Mouse (Mus musculus) E14TG2a.4 (cell line): ENCODE measurements around the gene Adamts18.
"Not testable (repeated sequence)": the region's sequence is repeated elsewhere in the genome, so short reads cannot be mapped to it uniquely, and the experiment has no call there.

Experiments used
- H3K27me3 ChIP-seq: 2 replicates; pipeline ENCODE4 v1.6.1; 2014; ENCODE audit warnings: low read length, control low read depth; ENCODE audit not compliant: insufficient read depth
- H3K36me3 ChIP-seq: 2 replicates; pipeline ENCODE4 v1.6.1; 2014; ENCODE audit warnings: low read length, control low read depth; ENCODE audit not compliant: insufficient read depth
- H3K4me1 ChIP-seq: replicated peaks from 2 replicates; pipeline ENCODE4 v1.6.1; 2014; ENCODE audit warnings: low read depth, low read length, control low read depth
- H3K4me3 ChIP-seq: replicated peaks from 2 replicates; pipeline ENCODE4 v1.5.1; 2014; ENCODE audit warnings: mild to moderate bottlenecking, low read length
- H3K9me3 ChIP-seq: 2 replicates; pipeline ENCODE4 v1.6.1; 2014; ENCODE audit warnings: low read length, control low read depth
- CTCF ChIP-seq: conservative IDR thresholded peaks from 2 replicates; pipeline ENCODE4 v1.5.1; 2014; ENCODE audit warnings: low read length
- NANOG ChIP-seq: IDR thresholded peaks from 2 replicates; pipeline ENCODE4 v1.6.1; 2014; ENCODE audit warnings: borderline replicate concordance, low read length, mixed read lengths
- POU5F1 ChIP-seq: IDR thresholded peaks from 2 replicates; pipeline ENCODE4 v1.6.1; 2014; ENCODE audit warnings: low read length, borderline replicate concordance

Gene Adamts18

GRCm38 (mm10) chr8:113827270-113827669 is 21.3 kb downstream of the Adamts18 start:
- Histone ChIP-seq H3K4me1 (no peaks in the 10 kb centered on the region), H3K4me3 (no peak overlapping the region), H3K36me3 (no peaks in the 10 kb centered on the region), H3K27me3 (0 out of 2 replicates have a peak, but pooled peaks cover 5% of the 10 kb centered on the region), H3K9me3 (no peaks in the 10 kb centered on the region)
- no peak for TF ChIP-seq POU5F1

GRCm38 (mm10) chr8:113820983-113821587 is 27.5 kb downstream of the Adamts18 start:
- H3K4me3 ChIP-seq = no peak overlapping the region
- H3K9me3 ChIP-seq = no peaks in the 10 kb centered on the region
- TF ChIP-seq NANOG (no peak), POU5F1 (no peak)
- 0 out of 2 replicates have a peak, but pooled peaks cover 8% of the 10 kb centered on the region for H3K27me3 ChIP-seq
- H3K4me1 ChIP-seq = no peaks in the 10 kb centered on the region
- H3K36me3 ChIP-seq = no peaks in the 10 kb centered on the region

DNA sequence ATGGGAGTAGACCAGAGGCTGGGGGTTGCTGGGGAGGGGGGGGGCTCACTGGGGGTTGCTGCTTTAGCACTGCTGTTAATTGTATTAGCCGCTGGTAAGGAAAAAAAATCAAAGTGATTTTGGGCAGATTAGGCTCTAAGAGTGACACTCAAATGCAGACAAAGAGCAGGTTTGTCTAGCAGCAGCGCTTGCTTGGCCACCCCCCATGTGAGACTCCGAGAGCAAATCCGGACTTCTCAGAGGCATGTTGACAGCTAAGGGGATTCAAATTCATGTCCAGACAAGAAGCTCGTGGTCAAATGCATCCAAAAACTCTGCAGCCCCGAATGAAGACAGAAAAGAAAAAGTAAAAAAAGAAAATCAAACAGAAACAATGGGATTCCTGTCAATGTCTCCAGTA is 34.6 kb downstream of the Adamts18 start:
- Histone ChIP-seq H3K36me3 (no peaks in the 10 kb centered on the region), H3K9me3 (no peaks in the 10 kb centered on the region), H3K4me3 (no peak overlapping the region), H3K4me1 (no peaks in the 10 kb centered on the region), H3K27me3 (0 out of 2 replicates have a peak, but pooled peaks cover 4% of the 10 kb centered on the region)
- no peak for TF ChIP-seq NANOG
- no peak for TF ChIP-seq CTCF
- TF ChIP-seq POU5F1 = no peak

DNA sequence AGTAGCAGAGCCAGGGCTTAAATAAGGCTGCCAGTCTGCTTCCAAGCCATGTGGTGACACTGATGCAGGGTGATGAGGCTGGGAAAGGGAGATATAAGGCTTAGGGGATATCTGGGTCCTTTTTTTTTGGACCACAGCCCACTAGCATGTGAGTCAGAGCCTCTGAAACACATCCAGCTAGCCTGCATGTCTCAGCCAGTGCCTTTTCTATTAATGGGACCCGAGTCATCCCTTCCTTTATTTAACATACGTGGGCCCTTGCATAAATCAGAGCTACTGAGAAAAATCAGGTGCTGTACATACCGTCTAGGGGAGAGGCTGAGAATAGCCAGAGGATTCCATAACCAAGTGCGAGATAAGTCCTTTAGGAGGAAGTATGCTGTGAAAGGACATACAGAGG is 37.0 kb downstream of the Adamts18 start:
- Histone ChIP-seq H3K4me3 (no peak overlapping the region), H3K4me1 (no peaks in the 10 kb centered on the region), H3K36me3 (no peaks in the 10 kb centered on the region), H3K9me3 (no peaks in the 10 kb centered on the region), H3K27me3 (no peaks in the 10 kb centered on the region)
- no peak for TF ChIP-seq CTCF

DNA sequence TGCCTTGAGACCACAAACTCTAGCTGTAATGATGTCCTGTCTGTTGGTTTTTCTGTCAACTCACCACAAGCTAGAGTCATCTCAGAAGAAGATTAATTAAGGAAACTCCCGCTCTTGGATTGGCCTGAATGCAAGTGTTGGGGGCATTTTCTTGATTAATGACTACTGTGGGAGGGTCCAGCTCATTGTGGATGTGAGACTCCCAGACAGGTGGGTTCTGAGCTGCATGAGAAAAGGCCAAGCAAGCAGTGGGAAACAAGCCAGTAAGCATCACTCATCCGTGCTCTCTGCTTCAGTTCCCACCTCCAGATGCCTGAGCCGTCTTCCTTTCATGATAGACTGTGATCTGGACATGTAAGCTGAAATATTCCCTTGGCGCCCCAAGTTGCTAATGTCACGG is 38.6 kb downstream of the Adamts18 start:
- H3K4me1 ChIP-seq = no peaks in the 10 kb centered on the region
- H3K36me3 ChIP-seq = no peaks in the 10 kb centered on the region
- H3K4me3 ChIP-seq = no peak overlapping the region
- no peaks in the 10 kb centered on the region for H3K27me3 ChIP-seq
- no peak for TF ChIP-seq NANOG
- no peak for TF ChIP-seq CTCF
- TF ChIP-seq POU5F1 = no peak
- H3K9me3 ChIP-seq = no peaks in the 10 kb centered on the region

DNA sequence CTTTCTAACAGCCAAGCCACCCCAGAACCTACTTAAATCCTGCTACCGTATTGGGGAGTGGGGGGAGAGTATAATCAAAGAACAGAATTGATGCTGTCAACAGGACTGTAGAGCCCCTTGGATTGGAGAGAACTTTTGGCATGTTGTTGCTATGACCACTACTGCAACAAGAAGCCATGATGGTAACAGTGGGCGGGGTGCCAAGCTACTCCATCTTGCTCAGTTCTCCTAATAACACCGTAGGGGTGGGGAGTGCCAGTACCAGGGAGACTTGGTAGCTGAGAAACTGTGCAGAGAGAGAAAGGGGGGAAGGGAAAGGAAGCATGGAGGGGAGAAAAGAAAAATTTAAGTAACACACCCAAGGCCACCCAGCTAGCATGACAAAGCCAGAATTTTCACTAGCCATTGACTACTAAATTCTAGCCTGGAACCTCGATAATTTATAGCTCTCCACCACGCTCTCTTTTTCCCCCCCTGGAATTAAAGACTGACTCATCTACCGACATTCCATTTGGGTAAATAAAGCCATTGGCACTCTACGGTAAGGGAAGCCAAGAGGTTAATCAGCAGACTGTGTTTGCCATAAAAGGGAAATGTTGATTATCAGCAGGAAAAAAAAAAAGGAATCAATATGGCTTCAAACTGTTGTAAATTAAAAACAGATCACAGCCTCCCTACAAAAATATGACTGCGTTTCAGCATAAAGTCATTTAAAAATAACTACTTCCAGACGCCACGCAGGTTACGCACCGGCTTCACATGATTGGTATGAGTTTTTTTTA is 44.5 kb downstream of the Adamts18 start:
- H3K36me3 ChIP-seq = no peaks in the 10 kb centered on the region
- no peak overlapping the region for H3K4me3 ChIP-seq
- no peak for TF ChIP-seq CTCF
- TF ChIP-seq POU5F1 = no peak
- TF ChIP-seq NANOG = no peak
- H3K4me1 ChIP-seq = no peaks in the 10 kb centered on the region
- H3K9me3 ChIP-seq = no peaks in the 10 kb centered on the region
- no peaks in the 10 kb centered on the region for H3K27me3 ChIP-seq

DNA sequence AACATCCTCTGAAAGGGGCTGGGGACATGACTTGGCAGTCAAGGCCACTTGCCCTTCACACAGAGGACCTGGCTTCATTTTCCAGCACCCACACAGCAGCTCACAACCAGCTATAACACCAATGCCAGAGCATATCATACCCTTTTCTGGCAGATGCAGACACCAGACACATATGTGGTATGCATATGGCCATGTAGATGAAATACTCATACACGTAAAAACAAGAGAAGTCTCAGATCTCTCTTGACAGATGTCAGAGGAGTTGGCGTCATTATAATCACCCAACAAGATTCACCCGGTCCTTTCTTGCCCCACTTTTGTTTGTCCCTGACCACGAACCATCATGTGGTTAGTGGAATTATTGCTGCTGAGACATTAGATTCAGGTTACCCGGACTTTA is 47.0 kb downstream of the Adamts18 start:
- no peaks in the 10 kb centered on the region for H3K36me3 ChIP-seq

DNA sequence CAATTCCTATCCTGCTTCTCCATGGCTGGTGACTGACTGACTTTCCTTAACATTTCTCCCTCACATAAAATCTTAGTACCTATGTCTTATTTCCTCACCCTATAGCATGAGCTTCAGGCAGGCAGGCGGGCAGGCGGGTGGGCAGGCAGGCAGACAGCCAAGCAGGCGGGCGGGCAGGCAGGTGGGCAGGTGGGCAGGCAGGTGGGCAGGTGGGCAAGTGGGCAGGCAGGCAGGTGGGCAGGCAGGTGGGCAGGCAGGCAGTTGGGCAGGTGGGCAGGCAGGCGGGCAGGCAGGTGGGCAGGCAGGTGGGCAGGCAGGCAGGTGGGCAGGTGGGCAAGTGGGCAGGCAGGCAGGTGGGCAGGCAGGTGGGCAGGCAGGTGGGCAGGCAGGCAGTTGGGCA is 48.0 kb downstream of the Adamts18 start:
- not testable (repeated sequence) for H3K4me3 ChIP-seq, H3K9me3 ChIP-seq, H3K4me1 ChIP-seq, H3K27me3 ChIP-seq, H3K36me3 ChIP-seq

More for the DNA sequence above, 47.0 kb downstream of the Adamts18 start:
- Histone ChIP-seq H3K4me3 (no peak overlapping the region), H3K27me3 (no peaks in the 10 kb centered on the region), H3K9me3 (no peaks in the 10 kb centered on the region), H3K4me1 (no peaks in the 10 kb centered on the region)
- TF ChIP-seq NANOG (no peak), CTCF (no peak), POU5F1 (no peak)

DNA sequence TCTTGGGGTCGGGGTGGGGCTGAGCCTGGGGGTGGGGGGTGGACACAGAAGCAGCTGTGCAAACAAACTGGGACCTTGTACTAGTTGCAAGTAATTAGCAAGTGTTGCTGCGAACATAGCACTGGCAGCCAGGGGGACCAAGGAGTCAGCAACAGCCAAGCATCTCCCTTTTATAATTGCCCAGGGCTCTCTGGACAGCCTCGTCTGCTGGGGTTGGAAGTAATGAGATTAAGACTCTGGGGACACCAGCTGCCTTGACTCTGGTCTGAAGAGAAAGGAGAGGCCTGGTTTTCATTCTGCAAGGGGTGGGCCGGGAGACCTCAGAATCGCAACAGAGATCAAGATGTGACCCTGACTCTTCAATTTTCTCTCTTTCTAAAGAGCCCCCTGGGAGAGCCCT is 49.0 kb downstream of the Adamts18 start:
- TF ChIP-seq CTCF (no peak), NANOG (no peak), POU5F1 (no peak)
- Histone ChIP-seq H3K36me3 (no peaks in the 10 kb centered on the region), H3K27me3 (no peaks in the 10 kb centered on the region), H3K4me3 (no peak overlapping the region), H3K9me3 (no peaks in the 10 kb centered on the region), H3K4me1 (no peaks in the 10 kb centered on the region)
